Mouse (Mus musculus): ENCODE results near the gene Olfr1508.

- TF ChIP-seq CTCF (IDR thresholded peaks at IDR 0.05; ENCODE audit: insufficient read depth, low read length): no peak
- TF ChIP-seq POLR2A (IDR thresholded peaks at IDR 0.05; ENCODE audit: borderline replicate concordance, extremely low read depth, low read depth, low read length): no peak
Observed at GRCm38 (mm10) chr14:52465738-52466137, 1.6 kb downstream of the Olfr1508 start.
